Mouse (Mus musculus) cerebellum, adult 2 months (tissue): ENCODE data around the gene Hinfp. TPM values are rescaled to one million over a fixed set of nuclear protein-coding genes. Genes with fewer than 3 reads are reported as not detected.

Experiments used
- DNase-seq, 2 experiments: peaks; one replicate each; pipeline ENCODE4 v3.0.0; 2021
- H3K27ac ChIP-seq: fragments of 200-500 bp; 2 replicates; pipeline ENCODE4 v1.5.1; 2012; ENCODE audit warnings: low read length, control low read depth, inconsistent platforms; ENCODE audit not compliant: insufficient read depth
- H3K27me3 ChIP-seq: fragments of 200-500 bp; 2 replicates; pipeline ENCODE4 v1.6.1; 2012; ENCODE audit warnings: inconsistent platforms, mild to moderate bottlenecking, low read length, moderate library complexity; ENCODE audit not compliant: control insufficient read depth, insufficient read depth
- H3K4me1 ChIP-seq: fragments of 200-500 bp; 2 replicates; pipeline ENCODE4 v1.6.1; 2011; ENCODE audit warnings: low read length; ENCODE audit not compliant: control insufficient read depth, insufficient read depth
- H3K4me3 ChIP-seq: fragments of 200-500 bp; replicated peaks from 2 replicates; pipeline ENCODE3; 2011; ENCODE audit warnings: mild to moderate bottlenecking, low read depth, low read length, control low read depth; ENCODE audit not compliant: insufficient read depth
- CTCF ChIP-seq: fragments of 200-500 bp; IDR thresholded peaks from 2 replicates; pipeline ENCODE4 v1.5.1; 2011; ENCODE audit warnings: low read depth, mild to moderate bottlenecking, control low read depth, low read length, moderate library complexity, borderline replicate concordance; ENCODE audit not compliant: insufficient read depth
- POLR2A ChIP-seq: fragments of 200-500 bp; IDR thresholded peaks from 2 replicates; pipeline ENCODE4 v1.6.1; 2011; ENCODE audit warnings: low read length, control low read depth, borderline replicate concordance; ENCODE audit not compliant: insufficient read depth
- WGBS: fragments of 180-500 bp; shearing (Covaris S2); methylation state at CpG from one replicate; pipeline ENCODE4 v1.1.7; 2018; 5-methylcytosine and 5-hydroxymethylcytosine counted together
- polyA plus RNA-seq: library from polyadenylated mRNA; depleted of rRNA; stranded (reverse); fragments of >200 nt; gene quantifications from 2 replicates; pipeline ENCODE4 v1.2.3, GENCODE M21; 2012

Hinfp gene
- polyA plus RNA-seq, 1 experiment = 35.8 TPM

GRCm38 (mm10) chr9:44320799-44321133 lies 15.3 kb upstream of the Hinfp start:
- peak overlapping the region; percentile 55 for H3K27ac ChIP-seq
- WGBS = 11% methylated on average over 6 of the region's 6 CpGs
- H3K27me3 ChIP-seq = no peaks in the 10 kb centered on the region
- H3K4me1 ChIP-seq = peaks cover 12% of the 10 kb centered on the region
- TF ChIP-seq CTCF (no peak), POLR2A (no peak)
- peak overlapping the region; percentile 50 for H3K4me3 ChIP-seq
- DNase-seq = no peak

GRCm38 (mm10) chr9:44319887-44320798 lies 14.7 kb upstream of the Hinfp start, which contains the start of gene C2cd2l:
Gene C2cd2l (minus strand): TSS chr9:44320285.
- H3K27ac ChIP-seq = peak within 1 kb of the TSS; percentile 74
- no peaks in the 10 kb centered on the region for H3K27me3 ChIP-seq
- peak within 1 kb of the TSS; percentile 89 for H3K4me3 ChIP-seq
- peak; percentile 88 to 96 for DNase-seq
- peaks cover 12% of the 10 kb centered on the region for H3K4me1 ChIP-seq
- no peak for TF ChIP-seq CTCF
- TF ChIP-seq POLR2A = peak; percentile 58
- WGBS = 1% methylated on average over 67 of the region's 67 CpGs

- DNase-seq = peak; percentile 47 to 62
- Histone ChIP-seq H3K4me3 (peak overlapping the region; percentile 89), H3K27ac (peak overlapping the region; percentile 74), H3K4me1 (peaks cover 15% of the 10 kb centered on the region), H3K27me3 (no peaks in the 10 kb centered on the region)
- TF ChIP-seq CTCF = no peak
- TF ChIP-seq POLR2A = no peak
- 2% methylated on average over 37 of the region's 37 CpGs for WGBS
Measured at GRCm38 (mm10) chr9:44319105-44319886, 13.8 kb upstream of the Hinfp start.

GRCm38 (mm10) chr9:44318826-44319095 lies 13.3 kb upstream of the Hinfp start:
- peaks cover 18% of the 10 kb centered on the region for H3K4me1 ChIP-seq
- H3K4me3 ChIP-seq = peak overlapping the region; percentile 89
- 19% methylated on average over 3 of the region's 3 CpGs for WGBS
- no peak overlapping the region for H3K27ac ChIP-seq
- no peak for DNase-seq
- TF ChIP-seq POLR2A (no peak), CTCF (no peak)
- H3K27me3 ChIP-seq = no peaks in the 10 kb centered on the region

GRCm38 (mm10) chr9:44318076-44318825 lies 12.8 kb upstream of the Hinfp start:
- no peak overlapping the region for H3K27ac ChIP-seq
- H3K4me1 ChIP-seq = peaks cover 23% of the 10 kb centered on the region
- TF ChIP-seq POLR2A = no peak
- TF ChIP-seq CTCF = no peak
- H3K4me3 ChIP-seq = peak overlapping the region; percentile 41
- no peaks in the 10 kb centered on the region for H3K27me3 ChIP-seq
- WGBS = 38% methylated on average over 5 of the region's 5 CpGs
- no peak for DNase-seq

GRCm38 (mm10) chr9:44317452-44317851 lies 12.0 kb upstream of the Hinfp start:
- no peak for DNase-seq
- WGBS = 45% methylated on average over 4 of the region's 4 CpGs
- Histone ChIP-seq H3K27ac (no peak overlapping the region), H3K4me3 (peak overlapping the region; percentile 11), H3K4me1 (peaks cover 23% of the 10 kb centered on the region), H3K27me3 (no peaks in the 10 kb centered on the region)
- TF ChIP-seq CTCF (no peak), POLR2A (no peak)

- no peak for TF ChIP-seq POLR2A
- TF ChIP-seq CTCF = no peak
- DNase-seq = no peak
- H3K27ac ChIP-seq = no peak overlapping the region
- H3K27me3 ChIP-seq = no peaks in the 10 kb centered on the region
- H3K4me3 ChIP-seq = no peak overlapping the region
- WGBS = 91% methylated on average over 18 of the region's 18 CpGs
- H3K4me1 ChIP-seq = peaks cover 23% of the 10 kb centered on the region
Measured at GRCm38 (mm10) chr9:44314910-44315309, 9.4 kb upstream of the Hinfp start.

- Histone ChIP-seq H3K4me3 (no peak overlapping the region), H3K27me3 (no peaks in the 10 kb centered on the region), H3K27ac (no peak overlapping the region), H3K4me1 (peaks cover 23% of the 10 kb centered on the region)
- WGBS = 49% methylated on average over 4 of the region's 4 CpGs
- TF ChIP-seq POLR2A (no peak), CTCF (no peak)
- no peak for DNase-seq
Measured at GRCm38 (mm10) chr9:44314257-44314547, 8.7 kb upstream of the Hinfp start.
